Mouse (Mus musculus) E14TG2a.4 (cell line): ENCODE data around the gene Sstr2.

ENCODE experiments used
- H3K27me3 ChIP-seq: 2 replicates; pipeline ENCODE4 v1.6.1; 2014; ENCODE audit warnings: low read length, control low read depth; ENCODE audit not compliant: insufficient read depth
- H3K36me3 ChIP-seq: 2 replicates; pipeline ENCODE4 v1.6.1; 2014; ENCODE audit warnings: low read length, control low read depth; ENCODE audit not compliant: insufficient read depth
- H3K4me1 ChIP-seq: replicated peaks from 2 replicates; pipeline ENCODE4 v1.6.1; 2014; ENCODE audit warnings: low read depth, low read length, control low read depth
- H3K4me3 ChIP-seq: replicated peaks from 2 replicates; pipeline ENCODE4 v1.5.1; 2014; ENCODE audit warnings: mild to moderate bottlenecking, low read length
- H3K9me3 ChIP-seq: 2 replicates; pipeline ENCODE4 v1.6.1; 2014; ENCODE audit warnings: low read length, control low read depth
- CTCF ChIP-seq: conservative IDR thresholded peaks from 2 replicates; pipeline ENCODE4 v1.5.1; 2014; ENCODE audit warnings: low read length
- NANOG ChIP-seq: IDR thresholded peaks from 2 replicates; pipeline ENCODE4 v1.6.1; 2014; ENCODE audit warnings: borderline replicate concordance, low read length, mixed read lengths
- POU5F1 ChIP-seq: IDR thresholded peaks from 2 replicates; pipeline ENCODE4 v1.6.1; 2014; ENCODE audit warnings: low read length, borderline replicate concordance

The Sstr2 gene

GRCm38 (mm10) chr11:113648690-113649352 lies 29.7 kb downstream of the Sstr2 start, which contains the start of gene Cog1:
Gene Cog1, plus strand, starts transcription at chr11:113649169.
- Histone ChIP-seq H3K27me3 (no peaks in the 10 kb centered on the region), H3K36me3 (peaks cover 20% of the 10 kb centered on the region), H3K4me1 (peaks cover 48% of the 10 kb centered on the region), H3K9me3 (no peaks in the 10 kb centered on the region), H3K4me3 (peak within 1 kb of the TSS; percentile 96)
- no peak for TF ChIP-seq CTCF
- no peak for TF ChIP-seq NANOG
- TF ChIP-seq POU5F1, result no peak

DNA sequence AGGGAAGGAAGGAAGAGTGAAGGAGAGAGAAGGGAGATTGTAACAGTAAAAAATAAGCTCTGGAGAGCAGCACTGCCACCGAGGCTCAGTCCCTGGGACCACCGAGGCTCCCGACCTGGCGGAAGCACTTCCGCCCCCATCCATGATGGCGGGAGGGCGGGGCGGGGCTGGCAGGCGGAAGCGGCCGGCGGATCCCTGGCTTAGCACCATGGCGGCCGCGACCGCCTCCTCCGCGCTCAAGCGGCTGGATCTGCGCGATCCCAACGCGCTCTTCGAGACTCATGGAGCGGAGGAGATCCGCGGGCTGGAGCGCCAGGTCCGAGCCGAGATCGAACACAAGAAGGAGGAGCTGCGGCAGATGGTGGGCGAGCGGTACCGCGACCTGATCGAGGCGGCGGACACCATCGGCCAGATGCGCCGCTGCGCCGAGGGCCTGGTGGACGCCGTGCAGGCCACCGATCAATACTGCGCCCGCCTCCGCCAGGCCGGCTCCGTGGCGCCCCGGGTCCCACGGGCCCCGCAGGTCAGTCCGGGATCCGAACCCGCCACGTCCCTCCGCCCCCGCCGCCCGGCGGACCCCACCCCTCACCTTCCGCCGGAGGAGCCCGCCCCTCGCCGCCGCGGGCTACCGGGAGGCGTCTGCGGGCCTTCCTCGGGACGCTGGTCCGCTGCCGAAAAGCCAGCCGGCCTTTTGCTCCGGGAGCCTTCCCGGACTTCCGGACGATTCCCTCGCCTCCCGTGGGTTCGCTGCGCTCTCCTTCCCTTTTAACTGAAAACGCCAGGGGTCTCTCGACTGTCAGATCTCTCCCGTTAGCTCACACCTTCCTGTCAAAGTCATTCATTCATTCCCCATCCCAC lies 30.4 kb downstream of the Sstr2 start, which contains the start of gene Slc39a11:
Slc39a11 (minus strand) TSS at position 727 of the 858 bp plus-strand sequence.
- Histone ChIP-seq H3K4me3 (peak within 1 kb of the TSS; percentile 96), H3K36me3 (peaks cover 27% of the 10 kb centered on the region), H3K27me3 (no peaks in the 10 kb centered on the region), H3K9me3 (no peaks in the 10 kb centered on the region), H3K4me1 (peaks cover 48% of the 10 kb centered on the region)
- TF ChIP-seq NANOG (no peak), POU5F1 (no peak), CTCF (no peak)

- Histone ChIP-seq H3K4me3 (peak overlapping the region; percentile 96), H3K36me3 (peaks cover 45% of the 10 kb centered on the region), H3K27me3 (no peaks in the 10 kb centered on the region), H3K9me3 (no peaks in the 10 kb centered on the region), H3K4me1 (peaks cover 51% of the 10 kb centered on the region)
- no peak for TF ChIP-seq CTCF
- TF ChIP-seq POU5F1, result no peak
- no peak for TF ChIP-seq NANOG
Measured at GRCm38 (mm10) chr11:113651206-113651906, 32.2 kb downstream of the Sstr2 start.

GRCm38 (mm10) chr11:113651907-113652273 lies 32.7 kb downstream of the Sstr2 start:
- peaks cover 50% of the 10 kb centered on the region for H3K36me3 ChIP-seq
- H3K4me3 ChIP-seq, result peak overlapping the region; percentile 96
- H3K4me1 ChIP-seq, result peaks cover 56% of the 10 kb centered on the region
- TF ChIP-seq NANOG (no peak), POU5F1 (no peak), CTCF (peak; percentile 54)
- H3K9me3 ChIP-seq, result no peaks in the 10 kb centered on the region
- no peaks in the 10 kb centered on the region for H3K27me3 ChIP-seq

GRCm38 (mm10) chr11:113652516-113652915 lies 33.4 kb downstream of the Sstr2 start:
- H3K4me1 ChIP-seq, result peaks cover 59% of the 10 kb centered on the region
- no peak overlapping the region for H3K4me3 ChIP-seq
- H3K36me3 ChIP-seq, result peaks cover 57% of the 10 kb centered on the region
- H3K9me3 ChIP-seq, result no peaks in the 10 kb centered on the region
- no peak for TF ChIP-seq POU5F1
- no peak for TF ChIP-seq CTCF
- no peak for TF ChIP-seq NANOG
- no peaks in the 10 kb centered on the region for H3K27me3 ChIP-seq

- no peak overlapping the region for H3K4me3 ChIP-seq
- no peaks in the 10 kb centered on the region for H3K27me3 ChIP-seq
- TF ChIP-seq CTCF (no peak), POU5F1 (no peak), NANOG (no peak)
- peaks cover 58% of the 10 kb centered on the region for H3K4me1 ChIP-seq
- no peaks in the 10 kb centered on the region for H3K9me3 ChIP-seq
- peaks cover 71% of the 10 kb centered on the region for H3K36me3 ChIP-seq
Measured at GRCm38 (mm10) chr11:113654105-113654504, 35.0 kb downstream of the Sstr2 start.

DNA sequence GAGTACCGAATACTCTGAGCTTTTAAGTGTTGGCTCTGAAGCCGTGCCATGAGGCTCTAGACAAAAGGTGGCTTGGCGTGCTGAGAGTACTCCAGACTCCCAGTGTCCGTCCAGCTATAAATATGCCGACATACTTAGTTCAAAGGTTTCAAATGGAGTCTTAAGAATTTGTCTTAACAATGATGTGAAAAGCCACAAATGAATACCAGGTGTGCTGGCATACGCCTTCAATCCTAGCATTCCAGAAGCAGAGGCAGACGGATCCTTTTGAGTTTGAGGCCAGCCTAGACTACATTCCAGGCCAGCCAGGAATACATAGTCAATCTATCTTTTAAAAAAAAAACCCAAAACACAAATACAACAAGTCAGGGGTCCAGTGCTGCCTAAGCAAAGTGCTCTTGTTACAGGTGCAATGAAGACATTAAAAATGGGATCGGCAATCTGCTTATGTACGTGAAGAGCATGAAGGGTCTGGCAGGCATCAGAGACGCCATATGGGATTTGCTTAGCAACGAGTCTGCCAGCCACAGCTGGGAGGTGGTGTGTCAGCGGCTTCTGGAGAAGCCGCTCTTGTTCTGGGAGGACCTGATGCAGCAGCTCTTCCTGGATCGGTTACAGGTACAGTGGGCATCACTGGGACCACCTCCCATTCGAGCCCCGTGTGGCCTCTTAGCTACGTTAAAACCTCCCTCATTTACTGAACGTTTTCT lies 35.6 kb downstream of the Sstr2 start:
- Histone ChIP-seq H3K9me3 (no peaks in the 10 kb centered on the region), H3K36me3 (peaks cover 78% of the 10 kb centered on the region), H3K4me3 (no peak overlapping the region), H3K4me1 (peaks cover 64% of the 10 kb centered on the region), H3K27me3 (no peaks in the 10 kb centered on the region)
- no peak for TF ChIP-seq POU5F1
- no peak for TF ChIP-seq CTCF
- TF ChIP-seq NANOG, result no peak
